Mouse (Mus musculus): ENCODE measurements at regions not wholly inside any gene's neighbourhood (a gene's known extent, or its start where the extent isn't known, plus 50 kb on each side); places are given as distances from the start of the nearest gene placed in this dataset.

GRCm38 (mm10) chr6:100984861-100985260, 151.4 kb downstream of the Ppp4r2 start:
- TF ChIP-seq CTCF (IDR thresholded peaks at IDR 0.05; ENCODE audit: low read depth), result no peak
- no peak for TF ChIP-seq EP300 (IDR thresholded peaks at IDR 0.05; ENCODE audit: low read depth)
